Mouse (Mus musculus) heart, embryonic 15.5 days (tissue): ENCODE results near the gene Gfer. TPM values are rescaled to one million over a fixed set of nuclear protein-coding genes. Genes with fewer than 3 reads are reported as not detected.

Experiments used
- ATAC-seq: fragments of 200-750 bp; cut with Nextera tagmentation; replicated peaks from 2 replicates; pipeline ENCODE4 v1.8.0; 2017; ENCODE audit warnings: low read depth, moderate TSS enrichment; ENCODE audit not compliant: insufficient number of reproducible peaks, insufficient read depth, low FRiP score
- H3K27ac ChIP-seq: fragments of 300-500 bp; sonication (generic); 2 replicates; pipeline ENCODE4 v1.5.1; 2015; ENCODE audit warnings: mild to moderate bottlenecking, inconsistent platforms
- H3K27me3 ChIP-seq: fragments of 300-500 bp; sonication (generic); 2 replicates; pipeline ENCODE4 v1.6.1; 2015; ENCODE audit warnings: inconsistent platforms
- H3K36me3 ChIP-seq: fragments of 300-500 bp; sonication (generic); 2 replicates; pipeline ENCODE4 v1.6.1; 2015; ENCODE audit warnings: mild to moderate bottlenecking, inconsistent platforms
- H3K4me1 ChIP-seq: fragments of 300-500 bp; sonication (generic); replicated peaks from 2 replicates; pipeline ENCODE4 v1.6.1; 2015; ENCODE audit warnings: inconsistent platforms
- H3K4me2 ChIP-seq: fragments of 300-500 bp; sonication (generic); 2 replicates; pipeline ENCODE4 v1.6.1; 2015; ENCODE audit warnings: inconsistent platforms, mild to moderate bottlenecking, moderate library complexity
- H3K4me3 ChIP-seq: fragments of 300-500 bp; sonication (generic); 2 replicates; pipeline ENCODE4 v1.5.1; 2015; ENCODE audit warnings: mild to moderate bottlenecking, inconsistent platforms
- H3K9ac ChIP-seq: fragments of 300-500 bp; sonication (generic); 2 replicates; pipeline ENCODE4 v1.6.1; 2015; ENCODE audit warnings: mild to moderate bottlenecking, inconsistent platforms
- H3K9me3 ChIP-seq: fragments of 300-500 bp; sonication (generic); replicated peaks from 2 replicates; pipeline ENCODE4 v1.6.1; 2016; ENCODE audit warnings: inconsistent platforms
- WGBS: fragments of 180-500 bp; shearing (Covaris S2); methylation state at CpG from one replicate; pipeline ENCODE4 v1.1.7; 2015; ENCODE audit warnings: mixed read lengths; 5-methylcytosine and 5-hydroxymethylcytosine counted together
- polyA plus RNA-seq: library from polyadenylated mRNA; unstranded; fragments of >200 nt; fragmentation: Nextera tagmentation; extraction: Ambion mirVana; gene quantifications from 2 replicates; pipeline ENCODE4 v1.2.1, GENCODE M21; 2015

The Gfer gene
- polyA plus RNA-seq, 1 experiment from 2014 or later: 26.8 TPM

DNA sequence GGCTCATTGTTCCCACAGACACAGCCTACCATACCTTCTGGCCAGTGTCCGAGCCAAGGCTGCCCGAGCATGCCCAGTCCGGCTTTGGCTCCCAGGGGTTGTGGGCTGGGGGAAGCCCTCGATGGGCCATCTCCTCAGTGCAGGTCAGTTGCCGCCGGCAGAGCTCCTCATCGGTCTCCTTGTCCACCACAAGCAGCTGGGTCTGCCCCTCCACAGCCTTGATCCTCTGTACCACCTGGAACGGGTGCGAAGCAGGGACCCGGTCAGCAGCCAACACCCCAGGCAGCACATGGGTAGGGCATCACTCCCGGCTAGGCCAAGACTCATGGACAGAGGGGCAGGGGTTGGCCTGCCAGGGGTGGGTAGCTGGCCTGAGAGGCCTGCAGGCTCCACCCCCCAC is 48.5 kb downstream of the Gfer start:
- peaks cover 57% of the 10 kb centered on the region for H3K4me1 ChIP-seq
- H3K4me2 ChIP-seq: peak overlapping the region; percentile 96
- H3K36me3 ChIP-seq: no peaks in the 10 kb centered on the region
- H3K27me3 ChIP-seq: 0 out of 2 replicates have a peak, but pooled peaks cover 13% of the 10 kb centered on the region
- H3K4me3 ChIP-seq: peak overlapping the region; percentile 29
- H3K9ac ChIP-seq: 0 out of 2 replicates have a peak overlapping the region, but pooled peaks have one; percentile 6
- peak overlapping the region; percentile 70 for H3K27ac ChIP-seq
- WGBS: 69% methylated on average over 11 of the region's 11 CpGs
- no peak for ATAC-seq
- H3K9me3 ChIP-seq: no peaks in the 10 kb centered on the region

- Histone ChIP-seq H3K27me3 (0 out of 2 replicates have a peak, but pooled peaks cover 13% of the 10 kb centered on the region), H3K27ac (peak overlapping the region; percentile 70), H3K4me2 (no peak overlapping the region), H3K9me3 (no peaks in the 10 kb centered on the region), H3K36me3 (no peaks in the 10 kb centered on the region), H3K4me3 (no peak overlapping the region), H3K4me1 (peaks cover 57% of the 10 kb centered on the region), H3K9ac (no peak overlapping the region)
- ATAC-seq: no peak
- WGBS: 76% methylated on average over 4 of the region's 4 CpGs
These were observed 49.6 kb downstream of the Gfer start for GRCm38 (mm10) chr17:24646381-24646780.

GRCm38 (mm10) chr17:24645916-24646315 is 50.0 kb downstream of the Gfer start:
- Histone ChIP-seq H3K9ac (no peak overlapping the region), H3K4me3 (no peak overlapping the region), H3K36me3 (no peaks in the 10 kb centered on the region; the same call in 1 of the 2 replicates), H3K27ac (peak overlapping the region; percentile 70), H3K27me3 (0 out of 2 replicates have a peak, but pooled peaks cover 9% of the 10 kb centered on the region), H3K4me2 (peak overlapping the region; percentile 33; the same call in 1 of the 2 replicates), H3K4me1 (peaks cover 57% of the 10 kb centered on the region), H3K9me3 (no peaks in the 10 kb centered on the region)
- 52% methylated on average over 3 of the region's 3 CpGs for WGBS
- no peak for ATAC-seq

DNA sequence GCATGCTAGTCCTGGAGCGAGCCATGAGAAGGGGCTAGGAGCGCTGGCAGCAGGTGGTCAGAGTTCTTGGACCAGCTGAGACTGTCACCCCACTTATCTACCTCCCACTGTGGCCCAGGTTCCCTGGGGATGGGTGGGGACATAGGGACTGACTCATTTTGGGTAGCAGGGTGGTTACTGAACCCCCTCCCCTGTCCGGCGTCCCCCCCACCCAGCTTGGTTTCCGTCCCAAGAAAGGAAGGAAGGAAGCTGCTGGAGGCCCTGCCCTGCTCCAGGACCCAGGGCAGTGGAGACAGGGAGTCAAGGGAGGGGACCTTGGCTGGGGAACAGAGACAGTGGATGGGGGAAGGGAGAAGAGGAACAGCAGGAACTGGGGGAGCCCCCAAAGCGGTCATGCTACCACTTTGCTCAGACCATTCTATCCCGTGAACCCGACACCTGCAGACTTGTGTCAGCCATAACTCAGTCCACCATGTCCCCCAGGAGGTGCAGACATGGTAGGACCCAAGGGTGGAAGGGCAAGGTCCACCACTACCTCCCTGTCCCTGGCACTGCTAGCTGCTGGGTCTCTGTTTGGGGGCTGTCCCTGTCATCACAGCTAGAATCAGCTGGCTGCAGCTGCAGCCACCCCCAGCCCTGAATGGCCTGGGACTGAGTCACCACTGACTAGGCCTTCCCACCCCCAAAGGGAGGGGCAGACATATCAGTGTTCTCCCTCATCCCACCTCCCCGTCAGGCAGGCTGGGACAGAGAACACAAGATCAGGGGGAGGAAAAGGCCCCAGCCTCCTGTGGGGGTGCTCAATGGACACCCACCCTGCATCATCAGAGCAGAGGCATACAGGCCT is 50.9 kb downstream of the Gfer start:
- WGBS: 62% methylated on average over 9 of the region's 9 CpGs
- ATAC-seq: peak; percentile 27
- Histone ChIP-seq H3K9me3 (no peaks in the 10 kb centered on the region), H3K4me2 (peak overlapping the region; percentile 38), H3K27ac (peak overlapping the region; percentile 70), H3K36me3 (no peaks in the 10 kb centered on the region; the same call in 1 of the 2 replicates), H3K4me3 (peak overlapping the region; percentile 12; the same call in 1 of the 2 replicates), H3K4me1 (peaks cover 53% of the 10 kb centered on the region), H3K27me3 (0 out of 2 replicates have a peak, but pooled peaks cover 9% of the 10 kb centered on the region), H3K9ac (no peak overlapping the region)

DNA sequence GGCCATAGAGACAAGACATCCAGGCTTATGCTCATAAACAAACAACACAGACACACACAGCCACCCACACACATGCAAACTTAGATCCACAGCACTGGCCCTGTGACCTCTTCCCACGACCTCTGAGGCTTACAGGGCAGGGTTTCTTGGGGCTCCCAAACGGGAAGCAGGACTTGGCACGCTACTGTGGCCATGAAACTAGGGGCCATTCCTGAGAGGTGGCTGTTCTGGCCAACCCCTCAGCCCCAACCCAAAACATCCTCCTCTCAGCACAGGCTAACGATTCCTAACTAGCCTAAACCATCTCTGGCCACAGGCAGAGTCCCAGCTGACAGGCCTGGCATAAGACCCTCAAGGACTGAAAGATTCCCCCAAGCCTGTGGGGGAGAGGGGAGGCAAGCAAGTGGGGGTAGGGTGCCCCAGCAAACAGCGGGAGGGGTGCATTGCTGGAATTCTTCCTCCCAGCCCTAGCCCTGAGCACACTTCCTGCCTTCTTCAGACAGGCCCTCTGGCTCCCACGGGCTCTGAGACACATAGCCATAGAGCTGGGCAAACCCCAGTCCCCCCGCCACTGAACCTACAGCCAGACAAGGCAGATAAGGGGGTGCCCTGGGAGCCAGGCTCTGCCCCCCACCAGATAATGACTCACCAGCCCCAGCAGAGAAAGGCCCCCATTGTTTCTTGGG is 51.8 kb downstream of the Gfer start:
- 0 out of 2 replicates have a peak, but pooled peaks have one; percentile 20 for ATAC-seq
- Histone ChIP-seq H3K9me3 (no peaks in the 10 kb centered on the region), H3K9ac (peak overlapping the region; percentile 7; the same call in 1 of the 2 replicates), H3K4me1 (peaks cover 56% of the 10 kb centered on the region), H3K27ac (peak overlapping the region; percentile 70), H3K36me3 (peaks cover 4% of the 10 kb centered on the region; the same call in 1 of the 2 replicates), H3K27me3 (0 out of 2 replicates have a peak, but pooled peaks cover 9% of the 10 kb centered on the region), H3K4me2 (peak overlapping the region; percentile 38), H3K4me3 (peak overlapping the region; percentile 12; the same call in 1 of the 2 replicates)
- WGBS: 34% methylated on average over 7 of the region's 7 CpGs

Other genes with a start within 250 kb of the Gfer start
- 20.5 and 29.1 TPM in 2 replicates for gene E4f1, start 225.8 kb downstream of the Gfer start, polyA plus RNA-seq
- 60.5 and 63.0 TPM in 2 replicates for gene Pgp, start 225.8 kb downstream of the Gfer start, polyA plus RNA-seq
- 0.18 TPM in 1 of 2 replicates, not detected in the other for gene Bricd5, start 222.3 kb downstream of the Gfer start, polyA plus RNA-seq
- 15.2 and 18.8 TPM in 2 replicates for gene Mlst8, start 217.1 kb downstream of the Gfer start, polyA plus RNA-seq
- gene Caskin1, start 207.6 kb downstream of the Gfer start, polyA plus RNA-seq: 0.39 and 0.94 TPM in 2 replicates
- 59.2 and 84.9 TPM in 2 replicates for gene Traf7, start 168.2 kb downstream of the Gfer start, polyA plus RNA-seq
- gene Rab26, start 161.9 kb downstream of the Gfer start, polyA plus RNA-seq: 0.97 and 1.2 TPM in 2 replicates
- 12.4 and 21.1 TPM in 2 replicates for gene Pkd1, start 146.3 kb downstream of the Gfer start, polyA plus RNA-seq
- gene Tsc2, start 63.5 kb downstream of the Gfer start, polyA plus RNA-seq: 39.0 and 56.0 TPM in 2 replicates
- gene Nthl1, start 63.5 kb downstream of the Gfer start, polyA plus RNA-seq: 7.7 and 10.9 TPM in 2 replicates
- 55.5 and 61.4 TPM in 2 replicates for gene Slc9a3r2, start 45.8 kb downstream of the Gfer start, polyA plus RNA-seq
- gene Npw, start 37.7 kb downstream of the Gfer start, polyA plus RNA-seq: 0.26 TPM in 1 of 2 replicates, not detected in the other
- 12.5 and 18.1 TPM in 2 replicates for gene Zfp598, start 26.5 kb downstream of the Gfer start, polyA plus RNA-seq
- 0.44 and 3.0 TPM in 2 replicates for gene Syngr3, start 6.2 kb downstream of the Gfer start, polyA plus RNA-seq
- gene Noxo1, start 78 bp upstream of the Gfer start, polyA plus RNA-seq: 0.94 and 1.3 TPM in 2 replicates
- 34.4 and 50.9 TPM in 2 replicates for gene Tbl3, start 11.5 kb upstream of the Gfer start, polyA plus RNA-seq
- gene Rnf151, start 21.9 kb upstream of the Gfer start, polyA plus RNA-seq: 0.13 TPM in 1 of 2 replicates, not detected in the other
- gene Rps2, start 22.0 kb upstream of the Gfer start, polyA plus RNA-seq: 770 and 917 TPM in 2 replicates
- 410 and 528 TPM in 2 replicates for gene Ndufb10, start 28.3 kb upstream of the Gfer start, polyA plus RNA-seq
- 1.4 and 1.6 TPM in 2 replicates for gene Rpl3l, start 31.7 kb upstream of the Gfer start, polyA plus RNA-seq
- 21.4 and 25.6 TPM in 2 replicates for gene Msrb1, start 40.5 kb upstream of the Gfer start, polyA plus RNA-seq
- 0.33 and 0.37 TPM in 2 replicates for gene Hs3st6, start 56.8 kb upstream of the Gfer start, polyA plus RNA-seq
- gene Meiob, start 108.1 kb upstream of the Gfer start, polyA plus RNA-seq: not detected in 2 replicates
- gene Hagh, start 144.0 kb upstream of the Gfer start, polyA plus RNA-seq: 56.7 TPM in 2 replicates
- gene Fahd1, start 154.2 kb upstream of the Gfer start, polyA plus RNA-seq: 39.8 and 49.1 TPM in 2 replicates
- gene Igfals, start 169.8 kb upstream of the Gfer start, polyA plus RNA-seq: 0.19 and 0.23 TPM in 2 replicates
- gene Nubp2, start 190.2 kb upstream of the Gfer start, polyA plus RNA-seq: 28.6 and 42.8 TPM in 2 replicates
- gene Spsb3, start 190.5 kb upstream of the Gfer start, polyA plus RNA-seq: 22.7 and 30.6 TPM in 2 replicates
- 16.6 and 21.3 TPM in 2 replicates for gene Eme2, start 198.9 kb upstream of the Gfer start, polyA plus RNA-seq
- gene Mrps34, start 199.0 kb upstream of the Gfer start, polyA plus RNA-seq: 74.7 and 78.0 TPM in 2 replicates
- gene Nme3, start 200.3 kb upstream of the Gfer start, polyA plus RNA-seq: 32.2 and 36.5 TPM in 2 replicates
- 23.2 and 28.2 TPM in 2 replicates for gene Mapk8ip3, start 240.8 kb upstream of the Gfer start, polyA plus RNA-seq